In genomic region chr4:46989842-46990241, GRCm38 (mm10) we compare ENCODE assay signal across 10 mouse cellular contexts. TPM values are rescaled to one million over a fixed set of nuclear protein-coding genes. Genes with fewer than 3 reads are reported as not detected.
DNase-seq lines count a peak whose midpoint lies in the region; ATAC-seq and TF ChIP-seq lines count a peak whose summit lies in the region.
"Had no signal": no experiment of that assay in that cellular context is flagged by ENCODE, and none has a peak within 500 bp of the region (broad histone marks: within the 10 kb centered on the region; RNA-seq: fewer than 3 reads in every experiment).

No protein-coding gene starts in this region.

- H3K4me2 ChIP-seq in forebrain, embryonic 14.5 days (ENCODE audit: low read length), result peak overlapping the region; percentile 76
- H3K4me2 ChIP-seq in kidney, postnatal 0 days (ENCODE audit: low read length), result peak overlapping the region; percentile 7; the same call in 1 of the 2 replicates
- no peak overlapping the region for H3K4me2 ChIP-seq in liver, embryonic 14.5 days (ENCODE audit: low read depth)

- peak; percentile 24 for DNase-seq in adrenal gland, postnatal 25 days
- no peak for DNase-seq in adrenal gland, postnatal 4 days (ENCODE audit: low spot score in 2 of 2)
- peak; percentile 84 for DNase-seq in cerebellum, adult 11-12 months
- peak; percentile 89 for DNase-seq in forebrain, embryonic 14.5 days (ENCODE audit: low spot score)
- DNase-seq in kidney, postnatal 0 days (ENCODE audit: low spot score), result peak; percentile 66
- no peak for DNase-seq in liver, embryonic 14.5 days (ENCODE audit: low read depth in 3 of 3, low spot score in 3 of 3)
- DNase-seq in right cerebral cortex, postnatal 10 days (ENCODE audit: low spot score in 2 of 2), result peak; percentile 86 to 87
- DNase-seq in urinary bladder, adult 2 months (ENCODE audit: low spot score), result no peak

- TF ChIP-seq CTCF in kidney, postnatal 0 days (IDR thresholded peaks at IDR 0.05; ENCODE audit: low read depth), result peak; percentile 62
- peak; percentile 51 for TF ChIP-seq CTCF in liver, embryonic 14.5 days (IDR thresholded peaks at IDR 0.05; ENCODE audit: low read depth)

- WGBS in forebrain, embryonic 14.5 days, result 3% methylated on average over 17 of the region's 17 CpGs
- WGBS in kidney, postnatal 0 days, result 2% methylated on average over 17 of the region's 17 CpGs
- WGBS in liver, embryonic 14.5 days (ENCODE audit: insufficient replicate concordance), result 2% methylated on average over 17 of the region's 17 CpGs

- H3K9ac ChIP-seq in forebrain, embryonic 14.5 days (ENCODE audit: low read length), result peak overlapping the region; percentile 72
- H3K9ac ChIP-seq in kidney, postnatal 0 days (ENCODE audit: low read depth, low read length), result no peak overlapping the region
- H3K9ac ChIP-seq in liver, embryonic 14.5 days (replicated peaks), result no peak overlapping the region

- H3K27me3 ChIP-seq in forebrain, embryonic 14.5 days (replicated peaks; ENCODE audit: control insufficient read depth, insufficient read depth, low read length), result peaks cover 49% of the 10 kb centered on the region
- H3K27me3 ChIP-seq in kidney, postnatal 0 days (ENCODE audit: insufficient read depth, low read length), result peaks cover 44% of the 10 kb centered on the region
- H3K27me3 ChIP-seq in liver, embryonic 14.5 days (ENCODE audit: control insufficient read depth, insufficient read depth, low read length), result peaks cover 36% of the 10 kb centered on the region

- no peaks in the 10 kb centered on the region for H3K36me3 ChIP-seq in forebrain, embryonic 14.5 days (ENCODE audit: control insufficient read depth, insufficient read depth, low read length)
- H3K36me3 ChIP-seq in kidney, postnatal 0 days (ENCODE audit: insufficient read depth, low read length), result no peaks in the 10 kb centered on the region
- no peaks in the 10 kb centered on the region for H3K36me3 ChIP-seq in liver, embryonic 14.5 days (replicated peaks; ENCODE audit: control insufficient read depth, insufficient read depth, low read depth)

- H3K9me3 ChIP-seq in forebrain, embryonic 14.5 days (replicated peaks; ENCODE audit: control insufficient read depth, low read length), result no peaks in the 10 kb centered on the region
- H3K9me3 ChIP-seq in kidney, postnatal 0 days (replicated peaks; ENCODE audit: low read length), result no peaks in the 10 kb centered on the region
- H3K9me3 ChIP-seq in liver, embryonic 14.5 days (ENCODE audit: control insufficient read depth, low read length), result no peaks in the 10 kb centered on the region

- peak; percentile 42 for ATAC-seq in forebrain, embryonic 14.5 days
- no peak for ATAC-seq in kidney, postnatal 0 days (replicated peaks; ENCODE audit: low FRiP score, low read depth)
- ATAC-seq in liver, embryonic 14.5 days (ENCODE audit: insufficient read depth), result no peak

- no peaks in the 10 kb centered on the region; the same call in 1 of the 2 replicates for H3K4me1 ChIP-seq in forebrain, embryonic 14.5 days (ENCODE audit: control insufficient read depth, insufficient read depth, low read length)
- no peaks in the 10 kb centered on the region; the same call in 1 of the 2 replicates for H3K4me1 ChIP-seq in kidney, postnatal 0 days (replicated peaks; ENCODE audit: insufficient read depth, low read length)
- no peaks in the 10 kb centered on the region for H3K4me1 ChIP-seq in liver, embryonic 14.5 days (replicated peaks; ENCODE audit: control insufficient read depth in 2 of 2, insufficient read depth in 2 of 2, low read length in 1 of 2)

- no peak for TF ChIP-seq EP300 in liver, embryonic 14.5 days (IDR thresholded peaks at IDR 0.05; ENCODE audit: low read depth)

- no peak overlapping the region for H3K27ac ChIP-seq in forebrain, embryonic 14.5 days (ENCODE audit: low read depth, low read length)
- no peak overlapping the region for H3K27ac ChIP-seq in kidney, postnatal 0 days
- no peak overlapping the region for H3K27ac ChIP-seq in liver, embryonic 14.5 days

- peak overlapping the region; percentile 56 for H3K4me3 ChIP-seq in forebrain, embryonic 14.5 days (ENCODE audit: low read depth, low read length)
- H3K4me3 ChIP-seq in kidney, postnatal 0 days (replicated peaks; ENCODE audit: low read depth, low read length), result no peak overlapping the region
- H3K4me3 ChIP-seq in liver, embryonic 14.5 days (ENCODE audit: insufficient read depth in 1 of 2, low read depth in 2 of 2, low read length in 2 of 2), result no peak overlapping the region

RNA-seq across cellular contexts. Expression of gene Gabbr2, which starts 1.8 kb away (rescaled TPM):
- total RNA-seq in adrenal gland, postnatal 25 days (2021), result 0.27 TPM in 1 of 2 replicates, not detected in the other
- total RNA-seq in adrenal gland, postnatal 4 days (2021), result 1 to 10 TPM; 1.2 to 1.6 TPM
- 1.7 and 3.5 TPM in 2 replicates for polyA plus RNA-seq in forebrain, embryonic 14.5 days (2014; fragmentation: Nextera tagmentation; extraction: Ambion mirVana)
- 0.15 and 0.22 TPM in 2 replicates for polyA plus RNA-seq in kidney, postnatal 0 days (2015; fragmentation: Nextera tagmentation; extraction: Ambion mirVana)
- polyA plus RNA-seq in liver, embryonic 14.5 days (2012; rRNA removed), result 0.03 and 0.07 TPM in 2 replicates
- polyA plus RNA-seq in liver, embryonic 14.5 days (2014; fragmentation: Nextera tagmentation; extraction: Ambion mirVana), result not detected in 2 replicates
- polyA plus RNA-seq in urinary bladder, adult 2 months (2012; rRNA removed), result 0.03 and 0.04 TPM in 2 replicates
- total RNA-seq: heart, adult 18-20 months had no signal
- polyA plus RNA-seq: spleen, adult 2 months had no signal

Comparison
In these comparisons a context has a peak if more than half of its experiments do, and no peak if none do; other contexts are left out.
1. DNase-seq: peak in adrenal gland, postnatal 25 days (single experiment), cerebellum, adult 11-12 months (single experiment), forebrain, embryonic 14.5 days (single experiment), kidney, postnatal 0 days (single experiment) and right cerebral cortex, postnatal 10 days (2 of 2); none in adrenal gland, postnatal 4 days (0 of 2), liver, embryonic 14.5 days (0 of 3) and urinary bladder, adult 2 months (single experiment).